Mouse (Mus musculus): Measurements from ENCODE around the gene Syap1.
"Not testable (repeated sequence)": the region's sequence is repeated elsewhere in the genome, so short reads cannot be mapped to it uniquely, and the experiment has no call there.

Gene Syap1

GRCm38 (mm10) chrX:162830313-162830712 lies 57.9 kb downstream of the Syap1 start:
- DNase-seq (ENCODE audit: low read depth): not testable (repeated sequence)

GRCm38 (mm10) chrX:162829741-162830140 lies 58.5 kb downstream of the Syap1 start:
- no peak for DNase-seq (ENCODE audit: low read depth)

DNA sequence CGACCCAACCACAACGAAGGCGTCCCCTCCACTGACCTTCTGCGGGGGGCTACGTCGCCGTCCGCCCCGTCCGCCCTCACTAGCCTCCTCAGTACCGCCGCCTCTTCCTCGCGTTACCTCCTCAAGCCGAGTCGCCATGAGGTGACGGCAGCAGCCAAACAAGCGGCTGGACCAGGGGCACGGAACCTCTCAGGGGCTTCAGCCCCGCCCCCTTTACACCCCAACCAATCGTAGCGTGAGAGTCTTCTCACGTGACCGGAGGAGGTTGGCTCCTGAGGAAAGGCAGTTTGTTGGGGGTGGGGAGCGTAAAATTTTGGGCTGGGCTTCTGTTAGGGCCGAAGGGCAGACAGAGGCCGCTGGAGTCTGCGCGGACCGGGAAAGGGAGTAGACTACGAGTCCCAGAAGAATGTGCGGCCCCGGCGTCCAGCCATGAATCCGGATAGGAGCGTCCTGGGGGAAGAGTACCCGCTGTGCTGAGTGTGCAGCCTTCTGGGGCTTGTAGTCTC lies 59.0 kb downstream of the Syap1 start, which contains the start of gene Txlng:
Gene Txlng (minus strand): TSS at position 252 of the 506 bp plus-strand sequence.
- peak; percentile 98 for DNase-seq (ENCODE audit: low read depth)

GRCm38 (mm10) chrX:162828783-162829182 lies 59.5 kb downstream of the Syap1 start:
- DNase-seq (ENCODE audit: low read depth): no peak

GRCm38 (mm10) chrX:162828016-162828415 lies 60.2 kb downstream of the Syap1 start:
- peak; percentile 50 for DNase-seq (ENCODE audit: low read depth)

Data from 416B (cell line).